Mouse (Mus musculus) sigmoid colon, adult 10 weeks (tissue): ENCODE results near the gene Lrrc23. TPM values are rescaled to one million over a fixed set of nuclear protein-coding genes. Genes with fewer than 3 reads are reported as not detected.

Experiments used
- polyA plus RNA-seq: library from polyadenylated mRNA; stranded (reverse); fragments of 350-450 nt; fragmentation: Illumina TruSeq; extraction: RNeasy Lipid Tissue Mini Kit (QIAGEN cat#74804); gene quantifications from one replicate; pipeline ENCODE4 v1.2.3, GENCODE M21; 2014; ENCODE audit warnings: low read depth, low replicate concordance

The Lrrc23 gene
- polyA plus RNA-seq = 0.32 TPM

DNA sequence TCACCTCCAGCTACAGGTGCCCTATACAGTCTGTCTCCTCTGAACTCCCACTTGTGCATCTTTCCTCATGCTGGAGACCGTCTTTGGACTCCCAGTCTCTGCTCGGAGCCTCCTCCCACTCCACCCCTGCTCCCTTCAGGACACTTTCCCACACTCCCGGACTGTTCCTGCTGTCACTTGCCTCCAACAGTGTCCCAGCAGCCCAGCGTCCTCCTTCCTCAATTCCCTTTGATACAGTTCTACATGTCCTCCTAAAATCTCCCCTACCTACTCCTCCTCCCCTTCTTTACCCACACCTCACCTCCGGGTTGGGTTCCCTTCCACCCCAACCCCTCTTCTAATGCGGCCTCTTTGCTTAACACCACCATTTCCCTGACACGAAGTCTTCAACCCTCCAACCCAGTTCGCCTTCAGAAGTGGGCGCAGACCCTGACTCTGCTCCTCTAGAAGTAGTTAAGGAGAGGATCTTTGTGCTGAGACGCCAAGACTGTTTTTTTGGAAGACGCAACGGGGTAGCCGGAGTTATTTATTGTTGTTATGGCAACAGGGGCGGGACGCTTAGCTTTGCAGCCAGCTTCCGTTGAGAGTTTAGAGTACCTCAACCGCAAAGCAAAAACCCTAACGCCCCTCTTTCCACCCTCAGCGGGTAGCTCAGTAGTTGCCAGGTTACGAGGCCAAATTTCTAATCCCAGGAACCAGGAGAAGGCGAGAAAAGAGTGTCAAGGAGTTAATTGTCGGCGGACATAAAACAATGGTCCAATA, at the start of gene Lrrc23:
Gene Lrrc23 (minus strand): TSS at position 506 of the 762 bp plus-strand sequence.

DNA sequence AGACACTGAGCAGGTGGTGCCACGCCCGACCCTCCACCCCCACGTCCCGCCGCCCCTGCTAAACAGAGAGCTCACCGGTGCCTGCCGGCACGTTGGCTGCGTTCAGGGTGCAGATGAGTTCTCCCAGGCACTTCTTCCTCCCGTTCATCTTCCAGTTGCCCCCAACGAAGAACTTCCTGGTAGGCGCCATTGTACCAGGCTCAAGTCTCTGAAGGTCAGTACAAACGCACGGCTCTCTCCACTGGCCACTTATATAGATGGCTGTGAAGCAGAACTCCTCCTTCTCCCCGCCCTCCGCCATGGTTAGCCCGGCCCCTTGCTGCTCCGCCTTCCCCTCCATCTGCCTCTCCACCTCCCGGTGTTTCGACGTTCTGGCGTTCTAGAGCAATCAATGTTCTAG, 34.4 kb upstream of the Lrrc23 start, which contains the start of gene Tpi1:
Gene Tpi1 (minus strand): TSS at position 364 of the 400 bp plus-strand sequence.

DNA sequence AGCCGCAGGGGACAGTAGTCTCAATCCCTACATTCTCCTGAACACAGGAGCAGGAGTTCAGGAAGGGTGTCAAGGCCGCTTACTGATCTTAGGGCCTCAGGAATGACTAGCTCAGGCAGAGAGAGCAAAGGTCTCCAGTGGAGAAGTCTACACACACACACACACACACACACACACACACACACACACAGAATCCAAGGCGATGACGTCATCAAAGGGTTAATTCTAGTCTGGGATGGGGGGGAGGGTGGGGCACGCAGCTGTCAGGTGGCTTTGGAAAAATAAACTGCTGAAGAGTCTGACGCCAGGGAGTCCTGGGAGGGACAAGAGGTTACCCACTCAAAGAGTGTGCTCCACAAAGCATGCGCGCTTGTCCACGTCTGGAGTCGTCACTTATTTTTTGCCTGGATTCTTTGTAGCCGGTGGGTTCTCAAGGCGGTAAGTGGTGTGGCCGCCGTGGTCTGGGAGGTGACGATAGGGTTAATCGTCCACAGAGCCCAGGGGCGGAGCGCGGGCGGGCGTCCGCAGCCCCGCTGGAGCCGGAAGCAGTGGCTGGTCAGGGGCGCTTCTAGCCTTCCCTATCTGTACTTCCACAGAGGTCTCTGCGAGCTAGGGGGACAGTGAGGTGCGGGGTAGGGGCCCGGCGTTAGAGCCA, 29.0 kb upstream of the Lrrc23 start, which contains the start of gene Spsb2:
Gene Spsb2 (plus strand): TSS at position 304 of the 655 bp plus-strand sequence.

GRCm38 (mm10) chr6:124769101-124769765, 10.3 kb downstream of the Lrrc23 start, which contains the start of gene Eno2:
TSS of gene Eno2 (minus strand) at chr6:124769673.

DNA sequence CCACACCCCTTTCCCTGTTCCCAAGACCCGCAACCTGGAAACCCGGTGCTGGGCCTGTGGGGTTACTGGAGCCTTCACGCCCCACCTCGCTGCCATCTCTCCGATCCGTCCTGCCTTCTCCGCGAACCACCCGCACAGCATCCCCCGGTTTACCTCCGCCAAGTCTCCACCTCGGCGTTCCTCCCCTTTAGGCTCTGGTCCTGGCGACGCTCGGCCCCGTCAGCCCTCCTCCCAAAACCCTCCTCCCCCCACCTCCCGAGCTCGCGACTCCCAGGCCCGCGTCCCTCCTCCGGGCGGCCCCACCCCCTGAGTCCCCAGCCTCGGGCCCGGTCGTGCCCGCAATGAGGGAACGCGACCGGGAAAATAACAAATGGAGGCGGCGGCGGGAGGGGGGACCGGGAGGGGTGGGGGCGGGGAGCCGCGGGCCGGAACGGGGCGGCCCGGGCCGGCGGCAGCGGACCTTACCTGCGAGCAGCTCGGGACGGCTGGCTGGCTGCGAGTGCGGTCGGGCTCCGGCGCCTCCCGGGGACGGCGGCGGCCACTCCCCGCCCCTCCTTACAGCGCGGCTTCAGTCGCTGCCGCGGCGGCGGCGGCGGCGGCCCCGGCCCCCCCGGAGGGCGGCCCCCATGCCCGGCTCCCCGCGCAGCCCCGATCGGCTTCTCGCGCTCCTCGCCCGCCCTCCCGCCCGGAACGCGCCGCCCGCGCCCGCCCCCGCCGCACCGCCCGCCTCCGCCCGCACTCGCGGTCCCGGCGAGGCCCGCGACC, 23.5 kb downstream of the Lrrc23 start, which contains the start of the genes Gm45234 and Atn1:
Gene Gm45234 (minus strand): TSS at position 191 of the 765 bp plus-strand sequence.
Gene Atn1 (minus strand): TSS at position 694 of the 765 bp plus-strand sequence.

DNA sequence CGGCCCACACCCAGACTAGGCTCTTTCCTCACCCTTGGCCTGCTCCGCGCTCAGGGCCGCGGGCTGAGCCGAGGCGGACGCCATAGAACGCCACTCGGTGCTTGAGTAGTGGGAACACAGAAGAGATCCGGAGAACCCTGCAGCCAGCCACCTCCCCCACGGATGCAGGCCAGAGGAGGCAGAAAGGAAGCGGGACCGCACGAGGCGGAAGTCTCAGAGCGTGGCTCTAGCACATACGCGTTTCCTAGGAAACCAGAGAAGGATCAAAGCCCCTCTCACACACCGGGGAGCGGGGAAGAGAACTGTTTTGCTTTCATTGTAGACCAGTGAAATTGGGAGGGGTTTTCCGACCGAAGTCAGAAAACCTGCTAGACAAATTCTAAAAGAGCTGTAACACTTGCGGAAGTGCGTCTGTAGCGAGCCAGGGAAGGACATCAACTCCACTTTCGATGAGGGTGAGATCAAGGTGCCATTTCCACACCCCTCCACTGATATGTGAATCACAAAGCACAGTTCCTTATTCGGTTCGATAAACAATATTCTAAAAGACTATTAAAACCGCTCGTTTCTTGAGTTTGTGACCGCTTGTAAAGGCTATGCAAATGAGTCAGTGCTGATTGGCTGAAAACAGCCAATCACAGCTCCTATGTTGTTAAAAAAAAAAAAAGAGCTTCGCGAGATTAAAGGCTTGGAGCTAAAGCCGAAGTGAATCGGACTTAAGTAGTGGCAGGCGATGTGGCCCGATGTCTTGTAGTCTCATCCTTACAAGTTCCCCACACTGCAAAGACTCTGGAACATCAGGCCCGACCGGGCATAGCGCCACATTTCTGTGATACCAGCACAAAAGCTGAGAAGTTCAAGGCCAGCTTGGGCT, 38.4 kb downstream of the Lrrc23 start, which contains the start of gene Grcc10:
Gene Grcc10 (minus strand): TSS at position 487 of the 874 bp plus-strand sequence.

DNA sequence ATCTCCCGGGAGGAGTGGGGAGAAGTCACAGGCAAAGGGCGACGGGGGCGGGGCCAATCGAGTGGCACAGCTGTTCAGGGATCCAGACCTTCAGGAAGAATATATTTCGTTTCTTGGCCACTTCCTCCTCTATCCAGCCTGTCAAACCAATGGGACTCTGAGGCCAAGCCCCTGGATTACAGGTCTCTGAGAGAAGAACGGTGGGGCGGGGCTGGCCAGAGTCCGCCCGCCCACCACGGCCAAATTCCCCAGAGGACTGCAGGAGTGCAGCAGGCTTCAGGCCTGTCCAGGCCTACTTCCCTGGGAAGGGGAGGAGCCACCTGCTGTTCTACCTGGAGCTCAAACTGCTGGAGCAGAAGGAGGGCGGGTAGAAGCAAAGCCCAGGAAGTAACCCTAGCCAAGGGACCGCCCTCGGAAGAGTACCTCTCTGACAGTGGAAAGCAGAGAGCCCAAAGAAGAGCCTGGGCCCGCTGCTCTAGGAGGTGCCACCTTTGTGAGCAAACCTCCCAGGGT, 41.0 kb downstream of the Lrrc23 start, which contains the start of gene Ptpn6:
Gene Ptpn6 (minus strand): TSS at position 204 of the 513 bp plus-strand sequence.

Other genes starting within 250 kb of the Lrrc23 start
- gene C1s1, start 237.4 kb downstream of the Lrrc23 start, polyA plus RNA-seq = 103 TPM
- not detected for gene C1rb, start 209.4 kb downstream of the Lrrc23 start, polyA plus RNA-seq
- 0.16 TPM for gene C1s2, start 143.6 kb downstream of the Lrrc23 start, polyA plus RNA-seq
- 44.6 TPM for gene Lpcat3, start 116.7 kb downstream of the Lrrc23 start, polyA plus RNA-seq
- gene Emg1, start 67.5 kb downstream of the Lrrc23 start, polyA plus RNA-seq = 14.0 TPM
- 30.3 TPM for gene Phb2, start 67.4 kb downstream of the Lrrc23 start, polyA plus RNA-seq
- gene Ptpn6, start 41.0 kb downstream of the Lrrc23 start, polyA plus RNA-seq = 1.9 TPM
- gene Grcc10, start 38.4 kb downstream of the Lrrc23 start, polyA plus RNA-seq = 3.7 TPM
- gene Gm45234, start 23.7 kb downstream of the Lrrc23 start, polyA plus RNA-seq = not detected
- 0.63 TPM for gene Atn1, start 23.2 kb downstream of the Lrrc23 start, polyA plus RNA-seq
- 1.9 TPM for gene Eno2, start 10.1 kb downstream of the Lrrc23 start, polyA plus RNA-seq
- gene Spsb2, start 28.9 kb upstream of the Lrrc23 start, polyA plus RNA-seq = not detected
- gene Tpi1, start 34.6 kb upstream of the Lrrc23 start, polyA plus RNA-seq = 30.7 TPM
- gene Usp5, start 49.8 kb upstream of the Lrrc23 start, polyA plus RNA-seq = 25.3 TPM
- 3.8 TPM for gene Cdca3, start 49.8 kb upstream of the Lrrc23 start, polyA plus RNA-seq
- not detected for gene Gnb3, start 60.5 kb upstream of the Lrrc23 start, polyA plus RNA-seq
- 0.60 TPM for gene P3h3, start 78.0 kb upstream of the Lrrc23 start, polyA plus RNA-seq
- gene Gpr162, start 84.3 kb upstream of the Lrrc23 start, polyA plus RNA-seq = not detected
- 2.6 TPM for gene Cd4, start 108.5 kb upstream of the Lrrc23 start, polyA plus RNA-seq
- not detected for gene Lag3, start 132.0 kb upstream of the Lrrc23 start, polyA plus RNA-seq
- gene Ptms, start 140.4 kb upstream of the Lrrc23 start, polyA plus RNA-seq = 183 TPM
- 11.7 TPM for gene Mlf2, start 151.7 kb upstream of the Lrrc23 start, polyA plus RNA-seq
- 26.0 TPM for gene Cops7a, start 185.8 kb upstream of the Lrrc23 start, polyA plus RNA-seq
- not detected for gene Pianp, start 217.0 kb upstream of the Lrrc23 start, polyA plus RNA-seq
- 20.3 TPM for gene Zfp384, start 229.4 kb upstream of the Lrrc23 start, polyA plus RNA-seq